Mouse (Mus musculus): Measurements from ENCODE around the gene Chst3.
A peak's percentile ranks its signal among the peaks of the same experiment; 100 is the strongest.
"Not testable (repeated sequence)": the region's sequence is repeated elsewhere in the genome, so short reads cannot be mapped to it uniquely, and the experiment has no call there.

The Chst3 gene

DNA sequence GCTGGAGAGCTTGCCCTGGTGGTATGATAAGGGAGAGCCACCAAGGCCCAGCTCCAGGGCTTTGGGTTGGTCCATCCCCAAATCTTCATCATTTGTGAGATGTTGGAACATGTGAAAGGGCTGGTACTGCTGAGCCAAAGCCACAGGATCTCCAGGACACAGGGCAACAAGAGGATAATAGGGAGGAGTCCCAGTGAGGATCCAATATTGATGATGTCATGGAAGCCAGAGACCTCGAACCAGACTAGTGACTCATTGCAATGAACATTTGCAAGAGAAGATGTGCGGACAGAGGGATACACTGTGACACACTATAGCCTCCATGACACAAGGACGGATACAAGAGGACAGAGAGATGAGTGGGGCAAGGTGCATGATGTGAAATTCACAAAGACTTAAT, 60.9 kb downstream of the Chst3 start:
- DNase-seq (ENCODE audit: low spot score) = no peak

GRCm38 (mm10) chr10:60156016-60156415, 63.0 kb downstream of the Chst3 start:
- DNase-seq (ENCODE audit: low spot score) = no peak

DNA sequence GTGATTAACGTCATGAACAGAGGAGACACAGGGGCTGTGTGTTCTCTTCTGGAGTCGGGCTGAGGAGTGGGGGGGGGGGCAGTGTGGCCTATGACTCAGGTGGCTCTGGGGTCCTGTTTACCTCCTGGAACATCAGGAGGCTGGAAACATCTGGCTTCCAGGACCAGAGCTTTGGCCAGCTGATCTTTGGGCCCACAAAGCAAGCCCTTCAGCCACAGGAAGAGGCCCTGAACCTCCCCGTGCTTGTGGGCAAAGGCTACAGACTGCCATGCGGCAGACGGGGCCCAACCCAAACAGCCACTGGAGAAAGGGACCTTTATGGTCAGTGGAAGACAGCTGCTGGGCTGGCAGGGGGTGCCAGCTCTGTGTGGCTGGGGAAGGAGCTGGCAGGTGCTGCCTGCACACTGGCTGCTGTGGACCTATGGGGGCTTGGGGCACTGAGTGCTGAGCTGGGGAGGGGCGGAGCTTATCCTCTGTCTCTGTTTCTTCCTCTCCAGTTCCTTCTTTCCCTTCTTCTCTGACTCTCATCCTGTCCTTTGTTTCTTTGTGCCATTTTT, 67.9 kb downstream of the Chst3 start:
- no peak for DNase-seq (ENCODE audit: low spot score)

DNA sequence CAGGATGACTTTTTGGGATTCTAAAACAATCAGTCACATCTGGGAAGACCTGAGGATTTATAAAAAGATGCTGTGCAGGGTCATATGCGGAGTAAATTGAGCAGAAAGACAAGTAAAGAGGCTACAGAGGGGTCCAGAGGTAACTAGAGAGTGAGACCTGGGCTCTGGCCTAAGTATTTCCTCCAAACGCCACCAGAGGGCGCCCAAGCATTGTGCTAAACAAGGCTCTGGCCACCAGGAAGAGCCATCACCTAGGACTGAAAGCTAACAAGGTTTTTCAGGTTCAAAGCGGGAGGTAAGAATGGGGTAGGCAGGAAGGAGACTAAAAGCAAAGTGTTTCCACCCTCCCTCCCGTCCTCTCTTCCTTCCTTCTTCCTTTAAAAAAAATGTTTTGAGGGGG, 71.0 kb downstream of the Chst3 start:
- DNase-seq (ENCODE audit: low spot score) = peak; percentile 86

DNA sequence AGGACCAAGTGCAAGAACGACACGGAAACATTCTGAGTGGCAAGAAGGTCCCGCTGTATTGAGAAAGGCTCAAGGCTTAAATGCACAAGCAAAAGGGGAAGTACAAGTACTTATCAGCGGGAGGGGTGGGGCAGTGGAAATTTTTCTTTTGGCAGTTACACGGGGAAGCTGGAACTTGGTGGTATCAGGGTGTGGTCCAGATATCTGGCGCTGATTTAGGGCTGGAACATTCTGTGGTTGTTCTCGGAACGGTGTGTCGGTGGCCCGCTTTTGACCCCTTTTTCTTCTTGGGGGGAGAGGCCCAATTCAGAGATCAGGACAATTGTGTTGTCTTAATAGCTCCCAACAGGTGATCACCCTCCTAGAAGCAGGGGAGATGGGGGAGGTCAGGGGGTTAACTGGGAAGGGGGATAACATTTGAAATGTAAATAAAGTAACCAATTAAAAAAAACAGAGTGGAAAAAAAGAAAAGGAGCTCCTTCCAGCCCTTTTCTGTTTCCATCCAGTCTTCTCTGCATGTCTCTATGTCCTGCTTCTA, 71.5 kb downstream of the Chst3 start:
- DNase-seq (ENCODE audit: low spot score) = peak; percentile 16

DNA sequence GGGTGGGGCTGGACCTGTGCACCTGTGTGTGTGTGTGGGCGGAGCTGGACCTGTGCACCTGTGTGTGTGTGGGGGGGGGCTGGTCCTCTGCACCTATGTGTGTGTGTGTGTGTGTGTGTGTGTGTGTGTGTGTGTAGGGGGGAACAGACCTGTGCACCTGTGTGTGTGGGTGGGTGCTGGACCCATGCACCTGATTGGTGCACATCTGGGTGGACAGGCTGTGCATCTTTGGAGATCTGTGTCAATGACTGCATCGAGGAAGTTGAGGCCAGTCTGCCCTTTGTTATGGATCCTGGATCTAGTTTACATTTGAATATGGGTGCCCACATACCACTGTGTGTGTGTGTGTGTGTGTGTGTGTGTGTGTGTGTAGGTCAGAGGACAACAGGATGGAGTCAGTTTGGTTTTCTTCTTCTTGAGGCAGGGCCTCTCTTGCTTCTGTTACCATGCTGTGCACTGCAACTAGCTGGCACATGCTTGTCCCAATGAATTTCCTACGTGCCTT, 77.4 kb downstream of the Chst3 start:
- DNase-seq (ENCODE audit: low spot score) = no peak

- no peak for DNase-seq (ENCODE audit: low spot score)
Observed at GRCm38 (mm10) chr10:60140751-60141150, 78.3 kb downstream of the Chst3 start.

DNA sequence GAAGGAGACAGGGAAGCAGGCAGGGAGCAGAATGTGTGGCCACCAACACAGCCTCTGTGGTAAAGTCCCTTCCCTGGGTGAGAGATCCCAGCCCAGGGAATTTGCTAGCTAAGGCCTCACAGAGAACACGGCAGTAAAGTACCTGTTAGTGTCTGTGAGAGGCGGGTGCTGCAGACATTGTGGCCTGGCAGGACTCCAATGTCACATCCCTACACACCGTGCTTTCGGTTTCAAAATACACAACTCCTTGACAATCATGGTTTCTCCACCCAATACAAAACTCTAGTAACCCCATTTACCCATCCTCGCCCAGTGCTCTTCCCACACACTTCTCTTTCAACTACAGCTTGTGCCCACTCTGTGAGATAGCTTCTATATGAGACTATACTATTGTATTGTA, 80.4 kb downstream of the Chst3 start:
- no peak for DNase-seq (ENCODE audit: low spot score)

- DNase-seq (ENCODE audit: low spot score) = no peak
Observed at GRCm38 (mm10) chr10:60136935-60137334, 82.1 kb downstream of the Chst3 start.

DNA sequence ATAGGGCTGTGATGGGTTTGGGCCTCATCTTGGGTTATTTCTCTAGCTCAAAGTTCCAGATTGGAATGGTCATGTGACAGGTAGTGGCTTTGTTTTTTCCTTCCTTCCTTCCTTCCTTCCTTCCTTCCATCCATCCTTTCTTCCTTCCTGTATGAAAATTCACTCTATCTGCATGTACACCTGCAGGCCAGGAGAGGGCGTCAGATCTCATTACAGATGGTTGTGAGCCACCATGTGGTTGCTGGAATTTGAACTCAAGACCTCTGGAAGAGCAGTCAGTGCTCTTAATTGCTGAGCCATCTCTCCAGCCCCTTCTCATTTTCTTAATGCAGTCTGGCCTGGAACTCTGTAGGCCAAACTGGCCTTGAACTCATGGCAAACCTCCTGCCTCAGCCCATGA, 83.0 kb downstream of the Chst3 start:
- DNase-seq (ENCODE audit: low spot score) = not testable (repeated sequence)

DNA sequence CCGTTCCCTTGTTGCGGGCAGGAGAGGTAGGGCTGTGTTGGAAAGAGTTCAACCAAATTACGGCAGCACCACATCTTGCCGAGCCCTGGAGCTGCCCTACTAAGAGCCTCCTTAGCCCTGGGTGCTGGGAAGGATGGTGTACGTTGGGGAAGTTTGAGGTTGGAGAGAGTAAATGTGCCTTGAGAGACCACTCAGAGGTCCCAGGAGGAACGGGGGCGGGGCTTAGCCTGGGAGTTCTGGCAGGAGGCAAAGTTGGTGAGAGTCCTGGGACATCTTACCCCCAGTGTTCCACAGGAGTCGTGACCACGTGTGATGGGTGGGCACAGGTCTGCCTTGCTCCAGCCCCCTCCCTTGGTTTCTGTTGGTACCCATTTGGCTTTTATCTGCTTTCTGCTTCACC, 84.9 kb downstream of the Chst3 start:
- no peak for DNase-seq (ENCODE audit: low spot score)

- DNase-seq (ENCODE audit: low spot score) = no peak
Observed at GRCm38 (mm10) chr10:60133501-60133900, 85.6 kb downstream of the Chst3 start.

Data from urinary bladder, postnatal 14 days (tissue).